Mouse (Mus musculus) right cerebral cortex, postnatal 36 days (tissue): ENCODE measurements around the gene Gm14851.
"Not testable (repeated sequence)": the region's sequence is repeated elsewhere in the genome, so short reads cannot be mapped to it uniquely, and the experiment has no call there.

Experiments
- DNase-seq, 2 experiments: peaks; one replicate each; pipeline ENCODE4 v3.0.0; 2022; ENCODE audit warnings: low spot score in 2 of 2, mixed read lengths in 1 of 2

Gene Gm14851

GRCm38 (mm10) chr8:21095950-21096349 lies at the start of gene Gm14851:
TSS of gene Gm14851 (minus strand) at chr8:21096050.
- DNase-seq, result not testable (repeated sequence)

GRCm38 (mm10) chr8:21134342-21134741 lies 38.5 kb upstream of the Gm14851 start, which contains the start of gene Defa30:
TSS of gene Defa30 (plus strand) at chr8:21134642.
- not testable (repeated sequence) for DNase-seq

- no peak for DNase-seq
Observed at GRCm38 (mm10) chr8:21093106-21093505, 2.7 kb downstream of the Gm14851 start.

- DNase-seq, result not testable (repeated sequence)
Observed at GRCm38 (mm10) chr8:21084142-21084541, 11.7 kb downstream of the Gm14851 start, which contains the start of gene Defa25. TSS of gene Defa25 (plus strand) at chr8:21084442.

GRCm38 (mm10) chr8:21064738-21065137 lies 31.1 kb downstream of the Gm14851 start, which contains the start of gene Defa35:
TSS of gene Defa35 (plus strand) at chr8:21065038.
- not testable (repeated sequence) for DNase-seq

GRCm38 (mm10) chr8:21054747-21055146 lies 41.1 kb downstream of the Gm14851 start, which contains the start of gene Defa23:
TSS of gene Defa23 (plus strand) at chr8:21055047.
- not testable (repeated sequence) for DNase-seq
